ENCODE assay signal across 19 mouse cellular contexts in the genomic region with DNA sequence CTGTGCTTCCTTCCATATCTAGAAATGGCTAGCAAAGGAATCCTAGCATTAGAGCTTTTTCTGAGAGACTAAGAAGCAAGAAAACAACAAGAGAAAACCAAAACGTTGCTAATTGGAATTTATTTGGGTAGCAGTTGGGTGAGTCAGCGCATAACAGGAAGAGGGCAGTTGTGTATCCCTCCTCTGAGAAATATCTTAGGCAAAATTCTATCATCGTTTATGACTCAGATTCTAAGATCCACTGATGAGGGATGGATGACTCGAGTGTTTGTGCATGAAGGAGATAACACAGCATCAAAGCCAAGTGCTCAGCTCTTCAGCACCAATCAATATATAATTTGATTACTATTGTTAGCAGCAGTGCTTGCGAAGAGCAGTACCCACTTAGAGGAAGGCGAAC. TPM values are rescaled to one million over a fixed set of nuclear protein-coding genes. Genes with fewer than 3 reads are reported as not detected.
DNase-seq lines count a peak whose midpoint lies in the region; ATAC-seq and TF ChIP-seq lines count a peak whose summit lies in the region.
"Had no signal": no experiment of that assay in that cellular context is flagged by ENCODE, and none has a peak within 500 bp of the region (broad histone marks: within the 10 kb centered on the region; RNA-seq: fewer than 3 reads in every experiment).

No protein-coding gene starts in this region.

- peaks cover 7% of the 10 kb centered on the region for H3K9me3 ChIP-seq in G1E (replicated peaks)
- H3K9me3 ChIP-seq: embryonic facial prominence, embryonic 12.5 days; forebrain, embryonic 15.5 days; heart, embryonic 15.5 days; hindbrain, embryonic 13.5 days; intestine, embryonic 15.5 days had no signal

- H3K4me3 ChIP-seq in G1E (ENCODE audit: low read depth, low read length): no peak overlapping the region
- H3K4me3 ChIP-seq: embryonic facial prominence, embryonic 12.5 days; forebrain, embryonic 15.5 days; heart, adult 2 months; heart, embryonic 15.5 days; hindbrain, embryonic 13.5 days; intestine, embryonic 15.5 days had no signal

- peaks cover 8% of the 10 kb centered on the region for H3K27me3 ChIP-seq in G1E (ENCODE audit: insufficient read depth, low read length)
- H3K27me3 ChIP-seq: CH12.LX; embryonic facial prominence, embryonic 12.5 days; forebrain, embryonic 15.5 days; heart, embryonic 15.5 days; hindbrain, embryonic 13.5 days; intestine, embryonic 15.5 days had no signal

- peak; percentile 34 for ATAC-seq in G1E (ENCODE audit: extremely low read depth, insufficient number of reproducible peaks, low FRiP score, poor library complexity, severe bottlenecking)
- ATAC-seq: forebrain, embryonic 15.5 days; intestine, embryonic 15.5 days had no signal

- TF ChIP-seq CTCF in G1E (IDR thresholded peaks at IDR 0.05; ENCODE audit: low read depth, low read length): no peak

- H3K4me1 ChIP-seq in G1E (ENCODE audit: insufficient read depth, low read depth, low read length): peaks cover 29% of the 10 kb centered on the region
- H3K4me1 ChIP-seq: hindbrain, embryonic 13.5 days; intestine, embryonic 15.5 days had no signal

- H3K36me3 ChIP-seq in G1E (replicated peaks): no peaks in the 10 kb centered on the region
- H3K36me3 ChIP-seq: embryonic facial prominence, embryonic 12.5 days; forebrain, embryonic 15.5 days; heart, embryonic 15.5 days; hindbrain, embryonic 13.5 days; intestine, embryonic 15.5 days had no signal

- DNase-seq in right cerebral cortex, adult 18-20 months: peak; percentile 3
- DNase-seq in right cerebral cortex, postnatal 14 days: no peak
- no peak for DNase-seq in G1E (ENCODE audit: low spot score)
- DNase-seq in brain, adult 2 months (ENCODE audit: low read depth, low spot score): peak; percentile 42
- DNase-seq in cerebellum, adult 9-11 months: no peak
- DNase-seq in embryo, embryonic 10 days (ENCODE audit: low spot score): no peak
- no peak for DNase-seq in lung, postnatal 36 days
- DNase-seq: adrenal gland, postnatal 10 days; cerebellum, adult 18-20 months; cerebellum, postnatal 10 days; gastrocnemius, postnatal 14 days; heart, adult 2 months; heart, postnatal 14 days had no signal

RNA-seq across cellular contexts. Expression of a gene that starts 21.8 kb away (rescaled TPM):
- total RNA-seq in G1E (2014; fragmentation: Nextera tagmentation) (21.5 and 23.0 TPM in 2 replicates), G1E (2017) (4.6 and 4.7 TPM in 2 replicates)
- 1.8 and 2.1 TPM in 2 replicates for polyA plus RNA-seq in G1E (2012)

Comparison
In these comparisons a context has a peak if more than half of its experiments do, and no peak if none do; other contexts are left out.
1. DNase-seq: peak in right cerebral cortex, adult 18-20 months (single experiment) and brain, adult 2 months (single experiment); none in right cerebral cortex, postnatal 14 days (single experiment), G1E (single experiment), cerebellum, adult 9-11 months (single experiment), embryo, embryonic 10 days (single experiment) and lung, postnatal 36 days (single experiment).